Mouse (Mus musculus) regulatory T cell (primary cell): ENCODE results near the gene Gm12830.

Experiments
- in situ Hi-C: fragments of 300-600 bp; cut with MboI, MseI; formaldehyde crosslinking; loops from one replicate; pipeline ENCODE4 v1.15.1; 2025; ENCODE audit warnings: high pct_unique_total_duplicates

Gm12830 gene

GRCm38 (mm10) chr4:114821567-114822192 lies at the start of gene Gm12830:
TSS of gene Gm12830 (plus strand) at chr4:114821722.
- in situ Hi-C loops: no loop called here

- in situ Hi-C loops: no loop called here
Observed at GRCm38 (mm10) chr4:114773316-114773715, 48.2 kb upstream of the Gm12830 start.

- in situ Hi-C loops: no loop called here
Observed at GRCm38 (mm10) chr4:114777625-114778202, 43.8 kb upstream of the Gm12830 start.

GRCm38 (mm10) chr4:114778716-114779474 lies 42.6 kb upstream of the Gm12830 start:
- in situ Hi-C loops: no loop called here

GRCm38 (mm10) chr4:114779475-114779757 lies 42.1 kb upstream of the Gm12830 start:
- in situ Hi-C loops: no loop called here

GRCm38 (mm10) chr4:114779758-114780546 lies 41.6 kb upstream of the Gm12830 start:
- in situ Hi-C loops: no loop called here

GRCm38 (mm10) chr4:114782851-114783250 lies 38.7 kb upstream of the Gm12830 start:
- in situ Hi-C loops: no loop called here

GRCm38 (mm10) chr4:114784735-114785134 lies 36.8 kb upstream of the Gm12830 start:
- in situ Hi-C loops: no loop called here

GRCm38 (mm10) chr4:114788856-114789255 lies 32.7 kb upstream of the Gm12830 start:
- in situ Hi-C loops: no loop called here

GRCm38 (mm10) chr4:114791650-114792049 lies 29.9 kb upstream of the Gm12830 start:
- in situ Hi-C loops: no loop called here

- in situ Hi-C loops: no loop called here
Observed at GRCm38 (mm10) chr4:114793836-114794235, 27.7 kb upstream of the Gm12830 start.

- in situ Hi-C loops: no loop called here
Observed at GRCm38 (mm10) chr4:114797254-114797914, 24.1 kb upstream of the Gm12830 start.

GRCm38 (mm10) chr4:114798041-114798624 lies 23.4 kb upstream of the Gm12830 start:
- in situ Hi-C loops: no loop called here

GRCm38 (mm10) chr4:114804096-114804495 lies 17.4 kb upstream of the Gm12830 start:
- in situ Hi-C loops: no loop called here

- in situ Hi-C loops: no loop called here
Observed at GRCm38 (mm10) chr4:114818963-114819702, 2.4 kb upstream of the Gm12830 start.

GRCm38 (mm10) chr4:114834770-114835581 lies 13.5 kb downstream of the Gm12830 start:
- in situ Hi-C loops: no loop called here

GRCm38 (mm10) chr4:114841336-114841920 lies 19.9 kb downstream of the Gm12830 start:
- in situ Hi-C loops: no loop called here

- in situ Hi-C loops: no loop called here
Observed at GRCm38 (mm10) chr4:114842376-114842960, 20.9 kb downstream of the Gm12830 start.
